ENCODE assay signal across 15 mouse cellular contexts in the genomic region with DNA sequence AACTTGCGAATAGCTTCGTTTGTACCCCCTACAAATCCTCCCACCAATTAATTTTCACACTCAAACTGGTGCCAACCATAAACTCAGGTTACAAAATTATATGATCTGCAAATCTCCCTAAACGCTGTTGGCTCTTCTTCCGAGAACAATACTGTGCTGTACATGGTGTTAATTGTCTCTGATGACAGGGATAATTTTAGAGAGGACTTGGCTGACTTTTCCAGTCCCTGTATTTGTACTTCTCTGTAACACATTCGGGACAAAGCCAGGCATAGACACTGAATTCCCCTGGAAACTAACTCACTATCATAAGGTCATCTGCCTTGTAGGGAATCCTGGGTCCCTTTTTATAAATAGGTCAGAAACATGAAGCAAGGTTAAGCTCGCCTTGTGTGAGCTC.
"Had no signal": no experiment of that assay in that cellular context is flagged by ENCODE, and none has a peak within 500 bp of the region (broad histone marks: within the 10 kb centered on the region; RNA-seq: fewer than 3 reads in every experiment).

No protein-coding gene starts in this region.

- H3K27me3 ChIP-seq: liver, embryonic 15.5 days; midbrain, embryonic 13.5 days; neural tube, embryonic 15.5 days had no signal

- H3K4me2 ChIP-seq: liver, embryonic 11.5 days; liver, embryonic 15.5 days; midbrain, embryonic 13.5 days; neural tube, embryonic 15.5 days had no signal

- H3K9me3 ChIP-seq: limb, embryonic 10.5 days; liver, embryonic 15.5 days; midbrain, embryonic 13.5 days; neural tube, embryonic 15.5 days had no signal

- H3K4me3 ChIP-seq: limb, embryonic 10.5 days; liver, embryonic 15.5 days; midbrain, embryonic 13.5 days; myocyte; neural tube, embryonic 15.5 days had no signal

- H3K36me3 ChIP-seq: limb, embryonic 10.5 days; liver, embryonic 15.5 days; midbrain, embryonic 13.5 days; neural tube, embryonic 15.5 days had no signal

- ATAC-seq: lung, postnatal 0 days; midbrain, embryonic 13.5 days had no signal

- H3K9ac ChIP-seq: liver, embryonic 15.5 days; midbrain, embryonic 13.5 days; neural tube, embryonic 15.5 days had no signal

- H3K27ac ChIP-seq: limb, embryonic 10.5 days; liver, embryonic 15.5 days; midbrain, embryonic 13.5 days; neural tube, embryonic 15.5 days had no signal

- H3K4me1 ChIP-seq: limb, embryonic 10.5 days; liver, embryonic 15.5 days; midbrain, embryonic 13.5 days; neural tube, embryonic 15.5 days had no signal

- DNase-seq: kidney, adult 18-20 months; kidney, postnatal 10 days; kidney, postnatal 4 days; lung, adult 2 months; lung, postnatal 36 days; right cerebral cortex, adult 18-20 months; right cerebral cortex, postnatal 25 days; thymus, postnatal 4 days had no signal
